Mouse (Mus musculus) midbrain, embryonic 12.5 days (tissue): Measurements from ENCODE around the gene Arntl. TPM values are rescaled to one million over a fixed set of nuclear protein-coding genes. Genes with fewer than 3 reads are reported as not detected.

ENCODE experiments used
- ATAC-seq: fragments of 200-750 bp; cut with Nextera tagmentation; 2 replicates; pipeline ENCODE4 v1.8.0; 2017; ENCODE audit warnings: low read depth, moderate TSS enrichment, moderate library complexity; ENCODE audit not compliant: low FRiP score
- H3K27ac ChIP-seq: fragments of 300-500 bp; sonication (generic); replicated peaks from 2 replicates; pipeline ENCODE4 v1.5.1; 2016; ENCODE audit warnings: mild to moderate bottlenecking
- H3K27me3 ChIP-seq: fragments of 300-500 bp; sonication (generic); 2 replicates; pipeline ENCODE4 v1.6.1; 2016; ENCODE audit warnings: mild to moderate bottlenecking
- H3K36me3 ChIP-seq: fragments of 300-500 bp; sonication (generic); 2 replicates; pipeline ENCODE4 v1.6.1; 2016
- H3K4me1 ChIP-seq: fragments of 300-500 bp; sonication (generic); 2 replicates; pipeline ENCODE4 v1.6.1; 2016
- H3K4me2 ChIP-seq: fragments of 300-500 bp; sonication (generic); replicated peaks from 2 replicates; pipeline ENCODE4 v1.6.1; 2016; ENCODE audit warnings: mild to moderate bottlenecking, moderate library complexity
- H3K4me3 ChIP-seq: fragments of 300-500 bp; sonication (generic); 2 replicates; pipeline ENCODE4 v1.5.1; 2016; ENCODE audit warnings: mild to moderate bottlenecking
- H3K9ac ChIP-seq: fragments of 300-500 bp; sonication (generic); replicated peaks from 2 replicates; pipeline ENCODE4 v1.6.1; 2016; ENCODE audit warnings: mild to moderate bottlenecking, moderate library complexity
- H3K9me3 ChIP-seq: fragments of 300-500 bp; sonication (generic); 2 replicates; pipeline ENCODE4 v1.6.1; 2016; ENCODE audit warnings: mild to moderate bottlenecking
- WGBS: fragments of 180-500 bp; shearing (Covaris S2); methylation state at CpG from one replicate; pipeline ENCODE4 v1.1.7; 2016; 5-methylcytosine and 5-hydroxymethylcytosine counted together
- polyA plus RNA-seq: library from polyadenylated mRNA; unstranded; fragments of >200 nt; fragmentation: Nextera tagmentation; extraction: Ambion mirVana; gene quantifications from 2 replicates; pipeline ENCODE4 v1.2.1, GENCODE M21; 2016

Arntl gene
- 6.6 and 7.8 TPM in 2 replicates for polyA plus RNA-seq

DNA sequence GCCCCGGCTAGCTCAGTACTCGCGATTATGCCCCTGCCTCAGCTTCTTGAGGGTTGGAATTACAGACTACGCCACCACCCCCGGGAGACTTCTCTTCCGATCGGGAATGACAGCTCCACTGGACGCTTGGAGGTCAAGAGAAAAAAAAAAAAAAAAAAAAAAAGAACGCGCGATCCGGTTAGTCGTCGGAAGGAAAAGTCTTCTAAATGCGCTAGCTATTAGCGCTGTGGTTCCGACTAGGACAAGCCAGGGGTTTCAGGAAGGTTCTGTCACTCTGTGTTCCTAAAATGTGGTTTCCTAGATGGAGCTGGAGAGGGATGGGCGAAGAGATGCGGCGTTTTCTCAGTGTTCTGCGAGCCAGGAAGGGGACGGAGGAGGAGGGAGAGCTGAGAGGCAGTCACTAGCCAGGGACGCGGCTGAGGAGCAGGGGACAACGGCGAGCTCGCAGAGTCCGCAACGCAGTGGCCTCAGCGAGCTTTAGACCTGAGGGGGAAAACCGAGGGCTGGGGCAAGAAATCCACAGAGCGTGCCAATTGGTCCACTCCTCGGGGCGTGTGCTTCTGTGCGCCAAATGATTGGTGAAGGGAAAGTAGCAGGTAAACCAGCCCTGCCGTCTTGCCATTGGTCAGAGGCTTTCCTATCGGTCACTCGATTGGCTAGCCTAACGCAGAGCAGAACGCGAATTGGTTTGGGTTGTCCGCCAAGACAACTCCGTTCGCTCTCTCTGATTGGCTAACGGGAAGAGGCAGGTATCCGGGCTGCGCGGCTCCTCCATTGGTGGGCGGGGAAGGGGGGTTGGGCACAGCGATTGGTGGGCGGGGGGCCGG lies at the start of gene Arntl:
Gene Arntl, plus strand, starts transcription at position 822 of the 827 bp plus-strand sequence.
- no peaks in the 10 kb centered on the region for H3K9me3 ChIP-seq
- peak within 1 kb of the TSS; percentile 73 for H3K27ac ChIP-seq
- peak; percentile 99 for ATAC-seq
- H3K4me2 ChIP-seq: peak within 1 kb of the TSS; percentile 89
- peaks cover 10% of the 10 kb centered on the region for H3K4me1 ChIP-seq
- no peaks in the 10 kb centered on the region for H3K36me3 ChIP-seq
- WGBS: under 1% methylated on average over 52 of the region's 52 CpGs
- peak within 1 kb of the TSS; percentile 85 for H3K4me3 ChIP-seq
- peaks cover 73% of the 10 kb centered on the region for H3K27me3 ChIP-seq
- H3K9ac ChIP-seq: peak within 1 kb of the TSS; percentile 75

GRCm38 (mm10) chr7:113161077-113161698 lies 46.1 kb upstream of the Arntl start:
- Histone ChIP-seq H3K4me2 (no peak overlapping the region), H3K27ac (no peak overlapping the region), H3K36me3 (no peaks in the 10 kb centered on the region), H3K9ac (no peak overlapping the region), H3K9me3 (no peaks in the 10 kb centered on the region), H3K27me3 (no peaks in the 10 kb centered on the region), H3K4me1 (peaks cover 7% of the 10 kb centered on the region; the same call in 1 of the 2 replicates), H3K4me3 (no peak overlapping the region)
- WGBS: 91% methylated on average over 8 of the region's 8 CpGs
- no peak for ATAC-seq

DNA sequence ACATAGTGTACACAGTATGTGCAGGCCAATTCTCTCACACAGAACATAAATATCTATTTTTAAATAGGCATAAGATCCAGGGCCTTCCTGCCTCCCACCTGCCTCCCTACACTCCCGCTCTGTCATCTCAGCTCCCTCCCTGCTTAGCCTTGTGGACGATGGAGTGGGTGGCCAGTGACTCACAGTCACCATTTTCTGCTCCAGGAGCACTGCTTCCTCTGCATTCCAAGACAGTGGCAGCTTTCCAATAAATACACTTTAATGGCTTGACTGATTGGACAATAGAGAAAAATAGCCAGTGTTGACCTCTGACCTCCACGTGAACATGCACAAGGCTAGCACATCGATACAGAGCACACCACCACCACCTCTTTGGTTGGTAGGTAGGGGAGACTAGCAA lies 42.5 kb upstream of the Arntl start:
- H3K9me3 ChIP-seq: no peaks in the 10 kb centered on the region
- no peak overlapping the region for H3K27ac ChIP-seq
- ATAC-seq: no peak
- H3K27me3 ChIP-seq: no peaks in the 10 kb centered on the region
- H3K4me1 ChIP-seq: no peaks in the 10 kb centered on the region
- no peak overlapping the region for H3K9ac ChIP-seq
- H3K4me3 ChIP-seq: no peak overlapping the region
- no peak overlapping the region for H3K4me2 ChIP-seq
- 79% methylated on average over 4 of the region's 4 CpGs for WGBS
- no peaks in the 10 kb centered on the region for H3K36me3 ChIP-seq

GRCm38 (mm10) chr7:113167092-113167491 lies 40.2 kb upstream of the Arntl start:
- Histone ChIP-seq H3K27ac (no peak overlapping the region), H3K4me3 (no peak overlapping the region), H3K9ac (no peak overlapping the region), H3K4me1 (no peaks in the 10 kb centered on the region), H3K4me2 (no peak overlapping the region), H3K36me3 (no peaks in the 10 kb centered on the region), H3K27me3 (no peaks in the 10 kb centered on the region), H3K9me3 (no peaks in the 10 kb centered on the region)
- WGBS: 51% methylated on average over 8 of the region's 8 CpGs
- ATAC-seq: no peak

- 91% methylated on average over 8 of the region's 8 CpGs for WGBS
- Histone ChIP-seq H3K27ac (no peak overlapping the region), H3K4me1 (no peaks in the 10 kb centered on the region)
Measured at GRCm38 (mm10) chr7:113168609-113169008, 38.7 kb upstream of the Arntl start.

DNA sequence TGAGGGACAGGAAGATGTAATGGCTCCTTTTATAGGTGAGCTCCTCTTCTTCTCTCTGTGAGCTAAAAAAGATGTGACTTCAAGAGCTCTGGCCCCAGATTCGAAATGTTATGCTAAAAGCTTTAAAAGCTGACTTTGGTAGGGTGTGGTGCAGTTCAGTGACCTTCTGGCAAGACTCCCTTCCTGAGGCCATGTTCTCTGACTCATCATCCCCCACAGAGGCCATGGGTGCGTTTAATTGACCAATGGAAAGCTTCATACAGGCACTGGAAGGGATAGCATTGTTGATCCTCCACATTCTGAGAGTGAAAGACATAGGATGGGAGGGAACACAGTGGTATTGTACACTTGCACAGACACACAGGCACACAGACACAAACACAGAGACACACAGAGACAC lies 34.8 kb upstream of the Arntl start:
- no peak for ATAC-seq
- no peaks in the 10 kb centered on the region for H3K36me3 ChIP-seq
- H3K4me2 ChIP-seq: no peak overlapping the region
- no peaks in the 10 kb centered on the region for H3K9me3 ChIP-seq
- no peak overlapping the region for H3K4me3 ChIP-seq
- no peaks in the 10 kb centered on the region for H3K4me1 ChIP-seq
- no peak overlapping the region for H3K27ac ChIP-seq
- H3K9ac ChIP-seq: 0 out of 2 replicates have a peak overlapping the region, but pooled peaks have one; percentile 4
- no peaks in the 10 kb centered on the region for H3K27me3 ChIP-seq
- 77% methylated on average over 2 of the region's 2 CpGs for WGBS

More at GRCm38 (mm10) chr7:113168609-113169008, 38.7 kb upstream of the Arntl start:
- Histone ChIP-seq H3K9me3 (no peaks in the 10 kb centered on the region), H3K27me3 (no peaks in the 10 kb centered on the region), H3K4me2 (no peak overlapping the region), H3K4me3 (no peak overlapping the region), H3K9ac (no peak overlapping the region), H3K36me3 (no peaks in the 10 kb centered on the region)
- ATAC-seq: no peak

GRCm38 (mm10) chr7:113175481-113175880 lies 31.8 kb upstream of the Arntl start:
- no peak for ATAC-seq
- Histone ChIP-seq H3K27me3 (no peaks in the 10 kb centered on the region), H3K27ac (no peak overlapping the region), H3K9ac (no peak overlapping the region), H3K4me2 (no peak overlapping the region), H3K4me3 (no peak overlapping the region), H3K4me1 (no peaks in the 10 kb centered on the region), H3K9me3 (no peaks in the 10 kb centered on the region), H3K36me3 (no peaks in the 10 kb centered on the region)
- 88% methylated on average over 4 of the region's 4 CpGs for WGBS

DNA sequence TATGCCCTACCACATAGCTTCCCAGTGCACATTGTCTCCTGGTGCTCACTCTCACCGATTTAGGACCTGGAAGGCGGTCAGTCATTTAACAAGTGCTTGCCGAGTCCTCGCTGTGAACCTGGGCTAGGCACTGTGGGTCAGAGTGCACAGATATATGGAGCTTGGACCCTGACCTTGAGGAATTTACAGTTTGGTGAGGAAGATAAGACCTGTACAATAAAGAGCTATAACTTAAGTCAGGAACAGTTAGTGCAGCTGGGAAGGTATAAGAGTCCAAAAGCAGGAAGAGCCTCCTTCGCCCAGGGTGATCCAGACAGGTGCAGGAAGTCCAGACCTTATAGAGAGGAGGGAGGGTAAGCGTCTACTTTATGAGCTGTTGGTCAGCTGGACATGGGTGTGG lies 29.2 kb upstream of the Arntl start:
- H3K4me1 ChIP-seq: 0 out of 2 replicates have a peak, but pooled peaks cover 2% of the 10 kb centered on the region
- ATAC-seq: no peak
- H3K36me3 ChIP-seq: no peaks in the 10 kb centered on the region
- H3K4me2 ChIP-seq: no peak overlapping the region
- H3K4me3 ChIP-seq: no peak overlapping the region
- no peaks in the 10 kb centered on the region for H3K27me3 ChIP-seq
- no peak overlapping the region for H3K9ac ChIP-seq
- H3K27ac ChIP-seq: no peak overlapping the region
- WGBS: 87% methylated on average over 6 of the region's 6 CpGs
- H3K9me3 ChIP-seq: no peaks in the 10 kb centered on the region

DNA sequence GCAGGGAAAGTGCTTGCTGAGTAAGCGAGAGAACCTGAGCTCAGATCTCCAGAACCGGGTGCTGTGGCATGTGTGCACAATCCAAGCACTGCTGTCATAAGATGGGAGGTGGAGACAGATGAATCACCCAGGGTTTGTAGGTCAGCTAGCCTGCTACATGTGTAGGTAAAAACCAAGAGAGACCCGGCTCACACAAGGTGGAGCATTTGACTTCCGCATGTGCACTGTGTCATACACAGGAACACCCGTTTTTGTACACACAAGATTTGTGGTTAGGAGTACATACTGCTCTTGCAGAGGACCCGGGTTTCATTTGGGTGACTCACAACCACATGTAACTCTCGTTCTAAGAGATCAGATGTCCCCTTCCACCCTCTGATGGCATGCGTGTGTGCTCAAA lies 23.5 kb upstream of the Arntl start:
- no peak for ATAC-seq
- Histone ChIP-seq H3K27ac (no peak overlapping the region), H3K4me3 (no peak overlapping the region), H3K4me2 (no peak overlapping the region), H3K9ac (no peak overlapping the region), H3K27me3 (no peaks in the 10 kb centered on the region), H3K9me3 (no peaks in the 10 kb centered on the region), H3K36me3 (no peaks in the 10 kb centered on the region), H3K4me1 (0 out of 2 replicates have a peak, but pooled peaks cover 2% of the 10 kb centered on the region)
- 89% methylated on average over 8 of the region's 8 CpGs for WGBS

GRCm38 (mm10) chr7:113185056-113185455 lies 22.2 kb upstream of the Arntl start:
- H3K9me3 ChIP-seq: no peaks in the 10 kb centered on the region
- H3K9ac ChIP-seq: no peak overlapping the region
- H3K4me3 ChIP-seq: no peak overlapping the region
- H3K4me1 ChIP-seq: 0 out of 2 replicates have a peak, but pooled peaks cover 2% of the 10 kb centered on the region
- no peaks in the 10 kb centered on the region for H3K27me3 ChIP-seq
- ATAC-seq: no peak
- H3K36me3 ChIP-seq: no peaks in the 10 kb centered on the region
- H3K4me2 ChIP-seq: no peak overlapping the region
- no peak overlapping the region for H3K27ac ChIP-seq

DNA sequence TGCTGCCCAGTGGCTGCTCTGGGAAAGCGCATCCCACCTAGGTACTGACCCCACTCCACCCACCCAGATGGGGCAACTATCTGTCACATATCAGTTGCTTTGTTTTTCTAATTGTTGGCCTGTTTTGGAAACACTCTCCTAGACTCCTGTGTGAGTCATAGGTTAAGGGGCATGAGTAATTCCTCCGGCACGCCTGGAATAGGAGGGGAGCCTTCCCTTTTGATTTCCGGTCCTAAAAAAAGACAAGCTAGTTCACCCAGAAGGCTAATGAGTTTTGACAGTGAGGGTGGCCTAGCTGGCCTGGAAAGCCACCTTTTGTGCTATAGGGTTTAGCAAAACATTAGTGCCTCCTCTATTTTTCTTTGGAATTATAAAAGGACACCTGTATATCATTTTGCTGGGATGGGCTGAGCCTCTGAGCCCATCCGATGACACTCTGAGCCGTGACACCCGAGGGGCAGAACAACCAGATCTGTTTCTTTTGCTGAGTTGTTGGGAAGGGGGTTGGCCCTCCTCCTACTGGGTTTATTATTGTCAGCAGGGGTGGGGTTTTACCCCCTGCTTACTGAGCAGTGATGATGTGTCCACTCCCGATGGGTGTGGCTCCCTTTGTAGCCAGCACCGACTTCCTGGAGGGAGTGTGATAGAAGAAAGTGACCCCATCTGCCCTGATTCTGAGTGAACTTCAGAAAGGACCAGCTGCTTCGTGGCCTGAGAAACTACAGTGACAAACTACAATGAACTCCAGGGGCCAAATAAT lies 21.0 kb upstream of the Arntl start:
- Histone ChIP-seq H3K9ac (no peak overlapping the region), H3K27me3 (no peaks in the 10 kb centered on the region), H3K4me1 (0 out of 2 replicates have a peak, but pooled peaks cover 2% of the 10 kb centered on the region), H3K36me3 (no peaks in the 10 kb centered on the region), H3K4me3 (no peak overlapping the region), H3K9me3 (no peaks in the 10 kb centered on the region), H3K4me2 (no peak overlapping the region), H3K27ac (no peak overlapping the region)
- WGBS: 67% methylated on average over 10 of the region's 10 CpGs
- ATAC-seq: no peak

- no peak overlapping the region for H3K27ac ChIP-seq
- no peak overlapping the region for H3K9ac ChIP-seq
- no peak for ATAC-seq
- no peaks in the 10 kb centered on the region for H3K9me3 ChIP-seq
- H3K4me3 ChIP-seq: no peak overlapping the region
- no peaks in the 10 kb centered on the region for H3K27me3 ChIP-seq
- H3K4me1 ChIP-seq: no peaks in the 10 kb centered on the region
- H3K4me2 ChIP-seq: no peak overlapping the region
- no peaks in the 10 kb centered on the region for H3K36me3 ChIP-seq
- WGBS: 69% methylated on average over 2 of the region's 2 CpGs
Measured at GRCm38 (mm10) chr7:113188091-113188490, 19.2 kb upstream of the Arntl start.
